Mouse (Mus musculus): ENCODE results near the gene Med13. TPM values are rescaled to one million over a fixed set of nuclear protein-coding genes. Genes with fewer than 3 reads are reported as not detected.
"Not testable (repeated sequence)": the region's sequence is repeated elsewhere in the genome, so short reads cannot be mapped to it uniquely, and the experiment has no call there.

Gene Med13
- polyA plus RNA-seq, 1 experiment from 2014 or later: 10.3 TPM

DNA sequence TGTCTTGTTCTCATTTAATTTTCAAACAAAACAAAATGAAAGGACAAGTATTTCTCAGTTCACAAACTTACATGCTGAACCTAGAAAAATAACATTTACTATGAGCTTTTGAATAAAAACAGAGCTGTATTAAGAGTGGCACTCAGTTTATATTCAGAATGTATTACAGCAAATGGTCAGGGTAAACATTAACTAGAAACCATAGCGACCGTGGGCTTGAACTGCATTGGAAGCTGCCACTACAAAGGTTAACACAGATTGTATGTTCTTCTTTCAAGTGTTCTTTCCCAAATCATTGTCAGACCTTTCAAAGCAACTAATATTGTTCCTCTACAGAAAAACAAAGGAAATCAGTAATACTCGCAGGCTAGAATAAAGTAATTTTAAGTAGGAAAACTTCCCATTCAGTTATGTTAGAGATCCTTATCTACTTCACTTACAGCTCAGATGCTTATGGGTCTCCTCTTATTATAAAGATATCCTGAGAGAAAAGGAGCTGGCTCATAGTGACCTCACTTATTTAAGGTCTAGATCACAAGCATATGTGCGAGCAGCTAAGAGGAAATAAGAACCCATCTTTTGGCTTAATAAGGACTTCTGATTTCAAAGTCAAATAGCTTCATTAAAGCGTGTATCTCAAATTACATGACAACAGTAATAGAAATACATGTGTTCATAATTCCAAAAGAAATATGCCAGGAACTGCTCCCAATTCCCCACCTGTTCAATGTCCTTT, 9.8 kb downstream of the Med13 start:
- Histone ChIP-seq H3K9ac (no peak overlapping the region), H3K27me3 (no peaks in the 10 kb centered on the region), H3K4me3 (no peak overlapping the region), H3K4me1 (replicated peaks) (peaks cover 6% of the 10 kb centered on the region), H3K36me3 (peaks cover 11% of the 10 kb centered on the region), H3K9me3 (no peaks in the 10 kb centered on the region), H3K27ac (no peak overlapping the region), H3K4me2 (no peak overlapping the region)
- WGBS: 82% methylated on average over 5 of the region's 5 CpGs
- no peak for ATAC-seq (ENCODE audit: low FRiP score)

DNA sequence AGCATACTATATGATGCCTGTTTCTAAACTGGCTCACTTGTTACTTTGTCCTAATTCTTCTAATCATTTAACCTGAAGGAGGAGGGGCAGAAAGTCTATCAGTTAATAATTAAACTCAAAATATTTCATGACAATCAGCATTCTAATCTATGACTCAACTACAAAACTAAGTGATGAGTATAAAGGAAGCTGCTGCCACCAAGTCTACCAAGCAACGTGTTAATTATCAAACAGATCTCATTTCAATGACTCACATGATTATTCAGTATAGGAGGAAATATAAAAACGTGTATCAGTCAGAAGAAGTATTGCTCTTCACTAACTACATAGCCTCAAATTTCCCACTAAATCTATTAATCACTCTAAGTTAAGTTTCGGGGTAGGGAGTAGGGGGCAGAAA, 10.9 kb downstream of the Med13 start:
- ATAC-seq (ENCODE audit: low FRiP score): no peak
- H3K4me1 ChIP-seq (replicated peaks): no peaks in the 10 kb centered on the region; the same call in 1 of the 2 replicates
- no peak overlapping the region for H3K4me3 ChIP-seq
- H3K4me2 ChIP-seq: no peak overlapping the region
- H3K9me3 ChIP-seq: no peaks in the 10 kb centered on the region
- H3K36me3 ChIP-seq: peaks cover 17% of the 10 kb centered on the region
- 84% methylated on average over 3 of the region's 3 CpGs for WGBS
- no peak overlapping the region for H3K27ac ChIP-seq
- no peaks in the 10 kb centered on the region for H3K27me3 ChIP-seq
- no peak overlapping the region for H3K9ac ChIP-seq

DNA sequence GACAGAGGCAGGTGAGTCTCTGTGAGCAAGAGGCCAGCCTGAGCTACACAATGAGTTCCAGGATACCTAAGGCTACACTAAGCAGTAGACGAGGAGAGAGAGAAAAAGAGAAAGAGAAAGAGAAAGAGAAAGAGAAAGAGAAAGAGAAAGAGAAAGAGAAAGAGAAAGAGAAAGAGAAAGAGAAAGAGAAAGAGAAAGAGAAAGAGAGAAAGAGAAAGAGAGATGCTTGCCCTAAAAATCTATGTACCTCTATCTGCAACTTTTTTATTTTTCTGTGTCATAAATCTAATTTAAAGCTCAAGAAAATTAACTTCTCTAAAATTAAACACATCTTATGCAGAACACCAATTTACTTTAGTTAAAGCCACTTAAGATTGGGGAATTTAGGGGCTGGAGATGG, 12.5 kb downstream of the Med13 start:
- H3K9ac ChIP-seq; H3K27me3 ChIP-seq; H3K4me3 ChIP-seq; H3K4me2 ChIP-seq; H3K27ac ChIP-seq; ATAC-seq (ENCODE audit: low FRiP score); H3K9me3 ChIP-seq; H3K4me1 ChIP-seq (replicated peaks): not testable (repeated sequence)
- H3K36me3 ChIP-seq: peaks cover 19% of the 10 kb centered on the region
- WGBS: 96% methylated on average over 1 of the region's 1 CpGs

DNA sequence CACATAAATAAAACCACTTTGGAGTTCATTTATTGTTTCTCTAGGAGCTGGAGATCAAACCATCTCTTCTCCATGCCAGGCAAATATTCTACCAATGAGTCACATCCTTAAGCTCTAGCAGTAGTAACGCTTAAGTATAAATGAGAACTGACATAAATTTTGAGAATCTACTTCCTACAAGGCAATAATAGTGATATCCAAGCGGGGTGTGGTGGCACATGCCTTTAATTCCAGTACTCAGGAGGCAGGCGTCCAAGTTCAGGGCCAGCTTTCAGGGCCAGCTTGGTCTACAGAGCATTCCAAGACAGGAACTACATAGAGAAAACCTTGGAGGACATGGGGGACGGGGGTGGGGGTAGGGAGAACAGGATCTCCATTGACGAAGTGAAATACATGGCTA, 33.2 kb downstream of the Med13 start:
- H3K4me1 ChIP-seq (replicated peaks): no peaks in the 10 kb centered on the region
- no peaks in the 10 kb centered on the region for H3K9me3 ChIP-seq
- H3K27ac ChIP-seq: no peak overlapping the region

DNA sequence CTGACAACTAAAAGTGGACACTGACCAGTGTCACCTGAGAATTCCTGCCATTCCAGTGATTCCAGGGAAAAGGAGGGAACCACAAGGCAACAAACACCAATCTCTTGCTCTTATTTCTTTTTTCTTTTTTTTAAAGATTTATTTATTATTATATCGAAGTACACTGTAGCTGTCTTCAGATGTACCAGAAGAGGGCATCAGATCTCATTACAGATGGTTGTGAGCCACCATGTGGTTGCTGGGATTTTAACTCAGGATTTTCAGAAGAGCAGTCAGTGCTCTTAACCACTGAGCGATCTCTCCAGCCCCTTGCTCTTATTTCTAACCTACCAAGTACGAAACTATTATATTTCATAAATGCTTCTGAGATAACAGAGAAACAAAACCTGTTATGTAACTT, 42.4 kb downstream of the Med13 start:
- not testable (repeated sequence) for H3K27ac ChIP-seq; H3K4me3 ChIP-seq; H3K4me1 ChIP-seq (replicated peaks); ATAC-seq (ENCODE audit: low FRiP score); H3K9me3 ChIP-seq; H3K9ac ChIP-seq; H3K27me3 ChIP-seq; H3K4me2 ChIP-seq
- WGBS: 91% methylated on average over 3 of the region's 3 CpGs
- peaks cover 20% of the 10 kb centered on the region for H3K36me3 ChIP-seq

More for the DNA sequence above, 33.2 kb downstream of the Med13 start:
- no peaks in the 10 kb centered on the region for H3K27me3 ChIP-seq
- H3K4me2 ChIP-seq: no peak overlapping the region
- no peak overlapping the region for H3K9ac ChIP-seq
- peaks cover 33% of the 10 kb centered on the region for H3K36me3 ChIP-seq
- H3K4me3 ChIP-seq: no peak overlapping the region
- 96% methylated on average over 5 of the region's 5 CpGs for WGBS
- ATAC-seq (ENCODE audit: low FRiP score): no peak

DNA sequence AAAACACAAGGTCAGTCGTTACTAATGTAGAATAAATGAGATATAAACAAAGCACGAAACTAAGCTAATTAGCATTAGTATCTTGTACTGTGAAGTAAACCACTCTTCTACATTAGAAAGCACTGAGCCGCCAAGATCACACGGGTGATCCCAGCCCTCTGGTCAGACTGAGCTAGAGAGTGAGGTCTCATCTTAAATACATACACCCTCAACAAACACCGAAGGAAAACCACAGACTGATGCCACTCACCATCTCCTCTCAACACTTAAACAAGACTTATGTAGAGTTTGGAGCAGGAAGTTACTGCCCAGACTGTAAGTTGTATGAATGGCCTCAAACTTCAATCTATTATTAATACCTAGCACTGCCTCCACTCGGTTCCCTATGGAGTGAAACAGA, 47.1 kb downstream of the Med13 start:
- H3K9ac ChIP-seq: no peak overlapping the region
- 83% methylated on average over 6 of the region's 6 CpGs for WGBS

DNA sequence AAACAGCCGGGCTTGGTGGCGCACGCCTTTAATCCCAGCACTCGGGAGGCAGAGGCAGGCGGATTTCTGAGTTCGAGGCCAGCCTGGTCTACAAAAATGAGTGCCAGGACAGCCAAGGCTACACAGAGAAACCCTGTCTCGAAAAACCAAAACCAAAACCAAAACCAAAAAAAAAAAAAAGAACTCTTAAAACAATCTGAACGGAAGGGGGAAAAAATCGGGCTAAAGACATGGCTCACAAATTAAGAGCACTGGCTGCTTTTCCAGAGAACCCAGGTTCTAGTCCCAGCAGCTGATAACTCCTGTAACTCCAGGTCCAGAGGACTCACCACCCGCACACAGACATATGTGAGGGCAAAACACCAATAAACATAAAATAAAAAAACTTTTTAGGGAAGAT, 65.2 kb downstream of the Med13 start:
- not testable (repeated sequence) for H3K27ac ChIP-seq; H3K9ac ChIP-seq; ATAC-seq (ENCODE audit: low FRiP score); H3K4me1 ChIP-seq (replicated peaks); H3K9me3 ChIP-seq; H3K4me2 ChIP-seq; H3K4me3 ChIP-seq; H3K27me3 ChIP-seq
- H3K36me3 ChIP-seq: peaks cover 35% of the 10 kb centered on the region
- WGBS: 96% methylated on average over 10 of the region's 10 CpGs

More for the DNA sequence above, 47.1 kb downstream of the Med13 start:
- no peak for ATAC-seq (ENCODE audit: low FRiP score)
- H3K36me3 ChIP-seq: peaks cover 20% of the 10 kb centered on the region
- no peaks in the 10 kb centered on the region for H3K27me3 ChIP-seq
- no peaks in the 10 kb centered on the region for H3K4me1 ChIP-seq (replicated peaks)
- no peak overlapping the region for H3K4me3 ChIP-seq
- H3K9me3 ChIP-seq: no peaks in the 10 kb centered on the region
- H3K27ac ChIP-seq: no peak overlapping the region
- no peak overlapping the region for H3K4me2 ChIP-seq

DNA sequence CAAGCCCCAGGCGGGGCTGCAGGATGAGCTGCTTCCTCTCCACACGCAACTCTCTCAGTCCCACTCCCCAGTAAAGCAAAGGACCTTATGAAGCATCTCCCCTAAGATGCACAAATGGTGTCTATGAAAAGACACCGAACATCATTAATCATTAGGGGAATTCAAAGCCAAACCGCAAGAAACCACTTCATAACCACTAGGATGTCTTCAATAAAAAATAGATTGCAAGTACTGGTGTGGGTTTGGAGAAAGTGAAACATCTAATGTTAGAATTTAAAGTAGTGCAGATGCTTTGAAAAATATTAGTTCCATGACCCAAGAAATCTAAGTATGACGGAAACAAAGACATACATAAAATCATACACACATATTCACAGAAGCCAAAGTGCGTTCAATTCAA, 65.7 kb downstream of the Med13 start:
- Histone ChIP-seq H3K27ac (no peak overlapping the region), H3K9me3 (no peaks in the 10 kb centered on the region), H3K9ac (no peak overlapping the region), H3K4me2 (no peak overlapping the region), H3K4me1 (replicated peaks) (no peaks in the 10 kb centered on the region), H3K36me3 (peaks cover 32% of the 10 kb centered on the region), H3K27me3 (no peaks in the 10 kb centered on the region), H3K4me3 (no peak overlapping the region)
- no peak for ATAC-seq (ENCODE audit: low FRiP score)
- WGBS: 93% methylated on average over 6 of the region's 6 CpGs

DNA sequence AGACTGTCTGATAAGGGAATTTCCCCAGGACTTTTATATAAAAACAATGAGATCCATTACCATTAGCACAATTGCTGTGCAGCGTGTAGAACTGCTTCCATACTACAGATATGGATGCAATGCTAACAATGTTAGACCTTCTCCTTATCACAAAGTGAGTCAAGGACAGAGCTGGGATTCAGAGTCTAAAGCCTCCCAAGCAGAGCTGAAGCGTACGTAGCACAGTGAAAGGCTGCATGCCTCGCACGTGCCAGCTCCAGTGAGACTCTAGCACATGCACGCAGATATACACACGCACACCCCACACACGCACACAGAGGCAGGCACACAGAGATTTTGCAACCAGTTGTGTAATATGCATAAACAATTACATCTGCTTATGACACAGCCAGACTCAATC, 71.7 kb downstream of the Med13 start:
- Histone ChIP-seq H3K4me3 (no peak overlapping the region), H3K9ac (no peak overlapping the region), H3K36me3 (peaks cover 74% of the 10 kb centered on the region), H3K27ac (no peak overlapping the region), H3K4me2 (no peak overlapping the region), H3K9me3 (no peaks in the 10 kb centered on the region), H3K27me3 (no peaks in the 10 kb centered on the region), H3K4me1 (replicated peaks) (no peaks in the 10 kb centered on the region)
- ATAC-seq (ENCODE audit: low FRiP score): no peak
- 94% methylated on average over 8 of the region's 8 CpGs for WGBS

DNA sequence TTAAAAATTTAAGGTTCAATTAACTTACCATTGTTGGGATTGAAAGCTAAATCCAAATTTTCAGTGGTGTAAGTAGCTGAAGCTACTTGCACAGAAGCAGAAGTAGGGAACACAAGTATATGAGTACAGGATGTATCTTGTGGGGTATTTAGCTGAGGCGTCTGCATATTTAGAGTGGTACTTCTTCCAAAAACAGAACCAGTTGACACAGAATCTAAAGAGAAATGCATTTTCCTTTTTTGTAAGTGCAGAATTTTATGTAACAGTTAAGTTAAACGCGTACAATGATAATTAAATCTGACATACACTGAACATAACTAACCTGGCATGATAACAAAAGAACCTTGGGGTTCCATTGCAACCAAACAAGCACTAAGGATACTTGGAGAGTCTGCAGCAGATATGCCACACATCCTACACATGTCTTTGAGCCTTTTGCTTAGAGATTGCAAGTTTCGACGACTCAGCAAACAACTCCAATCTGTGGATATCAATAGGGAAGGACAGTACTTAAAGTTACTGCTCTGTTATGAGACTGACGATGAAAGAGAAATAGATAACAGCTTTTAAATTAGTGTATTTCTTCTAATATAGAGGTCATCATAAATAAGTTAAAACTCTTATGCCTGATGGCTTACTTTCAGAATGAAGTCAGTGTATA, 78.8 kb downstream of the Med13 start:
- no peak overlapping the region for H3K27ac ChIP-seq
- no peak for ATAC-seq (ENCODE audit: low FRiP score)
- H3K4me2 ChIP-seq: no peak overlapping the region
- WGBS: 97% methylated on average over 6 of the region's 6 CpGs
- H3K4me3 ChIP-seq: no peak overlapping the region
- H3K36me3 ChIP-seq: peaks cover 82% of the 10 kb centered on the region
- no peaks in the 10 kb centered on the region for H3K27me3 ChIP-seq
- H3K9me3 ChIP-seq: no peaks in the 10 kb centered on the region
- H3K9ac ChIP-seq: no peak overlapping the region
- H3K4me1 ChIP-seq (replicated peaks): no peaks in the 10 kb centered on the region

DNA sequence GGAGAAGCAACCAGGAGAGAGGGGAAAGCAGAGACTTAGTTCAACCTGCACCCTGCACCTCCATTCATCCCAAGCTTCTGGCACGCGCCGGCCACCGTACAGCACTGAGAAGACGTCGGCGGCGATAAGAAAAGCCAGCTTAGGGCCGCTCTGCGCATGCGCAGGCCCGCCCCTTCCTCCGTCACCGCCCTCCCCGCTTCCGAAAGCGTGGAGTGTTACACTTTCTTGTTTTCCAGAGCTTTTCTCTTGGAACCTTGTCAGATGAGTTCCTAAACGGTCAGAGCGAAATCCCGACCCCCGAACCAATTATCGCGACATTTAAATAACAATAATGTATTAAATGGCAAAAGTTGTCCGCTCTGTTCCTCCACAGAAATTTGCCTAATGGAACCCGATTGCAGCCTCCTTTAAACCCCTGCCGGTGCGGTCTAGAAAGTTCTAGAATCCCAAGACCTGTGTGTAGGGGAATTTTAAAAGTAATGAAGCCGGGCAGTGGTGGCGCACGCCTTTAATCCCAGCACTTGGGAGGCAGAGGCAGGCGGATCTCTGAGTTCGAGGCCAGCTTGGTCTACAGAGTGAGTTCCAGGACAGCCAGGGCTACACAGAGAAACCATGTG, 99.8 kb downstream of the Med13 start, which contains the start of gene Ints2:
TSS of gene Ints2 (minus strand) at position 116 of the 617 bp plus-strand sequence.
- H3K9me3 ChIP-seq: no peaks in the 10 kb centered on the region
- ATAC-seq (ENCODE audit: low FRiP score): peak; percentile 94
- H3K27me3 ChIP-seq: no peaks in the 10 kb centered on the region
- H3K27ac ChIP-seq: peak within 1 kb of the TSS; percentile 88
- H3K36me3 ChIP-seq: peaks cover 8% of the 10 kb centered on the region
- peaks cover 17% of the 10 kb centered on the region for H3K4me1 ChIP-seq (replicated peaks)
- 9% methylated on average over 32 of the region's 32 CpGs for WGBS
- H3K4me3 ChIP-seq: peak within 1 kb of the TSS; percentile 67
- H3K9ac ChIP-seq: peak within 1 kb of the TSS; percentile 90
- peak within 1 kb of the TSS; percentile 67 for H3K4me2 ChIP-seq

DNA sequence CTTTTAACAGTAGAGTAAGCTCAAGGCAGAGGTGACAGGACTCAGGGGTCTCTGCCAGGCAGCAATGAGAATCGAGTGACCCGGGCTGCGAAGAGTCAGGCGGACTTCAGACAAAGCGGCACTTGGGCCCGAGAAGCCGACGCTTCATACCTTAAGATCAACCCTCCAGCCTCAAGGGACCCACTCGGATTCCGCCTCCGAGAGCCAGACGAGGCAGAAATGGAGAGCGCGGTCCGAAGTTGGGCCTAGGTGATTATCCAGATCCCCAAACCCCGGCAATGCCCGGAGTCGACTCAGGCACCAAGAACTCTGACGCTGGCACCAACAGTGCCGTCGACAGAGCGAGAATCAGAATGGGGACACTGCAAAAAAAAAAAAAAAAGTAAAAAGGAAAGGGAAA, 100.3 kb downstream of the Med13 start:
- peak overlapping the region; percentile 67 for H3K4me2 ChIP-seq
- H3K4me3 ChIP-seq: peak overlapping the region; percentile 67
- no peaks in the 10 kb centered on the region for H3K27me3 ChIP-seq
- no peaks in the 10 kb centered on the region for H3K9me3 ChIP-seq
- peak; percentile 69 for ATAC-seq (ENCODE audit: low FRiP score)
- peak overlapping the region; percentile 88 for H3K27ac ChIP-seq
- peaks cover 13% of the 10 kb centered on the region for H3K36me3 ChIP-seq
- under 1% methylated on average over 22 of the region's 22 CpGs for WGBS
- peaks cover 17% of the 10 kb centered on the region for H3K4me1 ChIP-seq (replicated peaks)
- peak overlapping the region; percentile 90 for H3K9ac ChIP-seq
